Mouse (Mus musculus) intestine, embryonic 16.5 days (tissue): ENCODE measurements at regions not wholly inside any gene's neighbourhood (a gene's known extent, or its start where the extent isn't known, plus 50 kb on each side); places are given as distances from the start of the nearest gene placed in this dataset.

Experiments used
- ATAC-seq: fragments of 200-750 bp; cut with Nextera tagmentation; 2 replicates; pipeline ENCODE4 v1.8.0; 2017; ENCODE audit warnings: moderate TSS enrichment, moderate library complexity
- H3K27ac ChIP-seq: fragments of 300-500 bp; sonication (generic); 2 replicates; pipeline ENCODE4 v1.5.1; 2014; ENCODE audit warnings: mild to moderate bottlenecking, low read length
- H3K27me3 ChIP-seq: fragments of 300-500 bp; sonication (generic); replicated peaks from 2 replicates; pipeline ENCODE4 v1.6.1; 2014; ENCODE audit warnings: low read length, control low read depth, mixed read lengths; ENCODE audit not compliant: control insufficient read depth, insufficient read depth
- H3K36me3 ChIP-seq: fragments of 300-500 bp; sonication (generic); 2 replicates; pipeline ENCODE4 v1.6.1; 2014; ENCODE audit warnings: low read length, control low read depth; ENCODE audit not compliant: control insufficient read depth, insufficient read depth
- H3K4me1 ChIP-seq: fragments of 300-500 bp; sonication (generic); 2 replicates; pipeline ENCODE4 v1.6.1; 2014; ENCODE audit warnings: low read length, control low read depth, mixed read lengths; ENCODE audit not compliant: control insufficient read depth, insufficient read depth
- H3K4me2 ChIP-seq: fragments of 300-500 bp; sonication (generic); 2 replicates; pipeline ENCODE4 v1.6.1; 2014; ENCODE audit warnings: low read depth, low read length, control low read depth
- H3K4me3 ChIP-seq: fragments of 300-500 bp; sonication (generic); 2 replicates; pipeline ENCODE4 v1.5.1; 2014; ENCODE audit warnings: mild to moderate bottlenecking, low read length
- H3K9ac ChIP-seq: fragments of 300-500 bp; sonication (generic); 2 replicates; pipeline ENCODE4 v1.6.1; 2014; ENCODE audit warnings: low read depth, low read length
- H3K9me3 ChIP-seq: fragments of 300-500 bp; sonication (generic); 2 replicates; pipeline ENCODE4 v1.6.1; 2016; ENCODE audit warnings: low read length, control low read depth; ENCODE audit not compliant: control insufficient read depth
- WGBS: fragments of 180-500 bp; shearing (Covaris S2); extraction: QIAGEN DNeasy Blood & Tissue Kit; methylation state at CpG from one replicate; pipeline ENCODE4 v1.1.7; 2014; 5-methylcytosine and 5-hydroxymethylcytosine counted together

- Histone ChIP-seq H3K36me3 (no peaks in the 10 kb centered on the region), H3K4me3 (no peak overlapping the region), H3K27me3 (no peaks in the 10 kb centered on the region), H3K4me1 (no peaks in the 10 kb centered on the region), H3K4me2 (no peak overlapping the region), H3K9ac (no peak overlapping the region), H3K9me3 (0 out of 2 replicates have a peak, but pooled peaks cover 2% of the 10 kb centered on the region), H3K27ac (no peak overlapping the region)
- 46% methylated on average over 3 of the region's 3 CpGs for WGBS
- ATAC-seq = no peak
These were observed 58.7 kb upstream of the Adpgk start for GRCm38 (mm10) chr9:59232682-59233081.

GRCm38 (mm10) chr9:59231947-59232346 lies 59.4 kb upstream of the Adpgk start:
- no peak for ATAC-seq
- H3K9me3 ChIP-seq = 0 out of 2 replicates have a peak, but pooled peaks cover 5% of the 10 kb centered on the region
- H3K4me2 ChIP-seq = no peak overlapping the region
- 49% methylated on average over 7 of the region's 7 CpGs for WGBS
- no peak overlapping the region for H3K27ac ChIP-seq
- H3K4me1 ChIP-seq = no peaks in the 10 kb centered on the region
- H3K27me3 ChIP-seq = no peaks in the 10 kb centered on the region
- no peak overlapping the region for H3K4me3 ChIP-seq
- H3K9ac ChIP-seq = no peak overlapping the region
- H3K36me3 ChIP-seq = no peaks in the 10 kb centered on the region

GRCm38 (mm10) chr9:59231186-59231585 lies 60.2 kb upstream of the Adpgk start:
- H3K4me1 ChIP-seq = no peaks in the 10 kb centered on the region
- H3K9me3 ChIP-seq = 0 out of 2 replicates have a peak, but pooled peaks cover 5% of the 10 kb centered on the region
- ATAC-seq = no peak
- H3K27me3 ChIP-seq = no peaks in the 10 kb centered on the region
- no peak overlapping the region for H3K4me2 ChIP-seq
- H3K36me3 ChIP-seq = no peaks in the 10 kb centered on the region
- no peak overlapping the region for H3K9ac ChIP-seq
- no peak overlapping the region for H3K27ac ChIP-seq
- H3K4me3 ChIP-seq = no peak overlapping the region
- WGBS = 69% methylated on average over 5 of the region's 5 CpGs

- Histone ChIP-seq H3K27ac (no peak overlapping the region), H3K27me3 (no peaks in the 10 kb centered on the region), H3K9me3 (0 out of 2 replicates have a peak, but pooled peaks cover 5% of the 10 kb centered on the region), H3K36me3 (no peaks in the 10 kb centered on the region), H3K4me1 (no peaks in the 10 kb centered on the region), H3K4me3 (no peak overlapping the region), H3K4me2 (no peak overlapping the region), H3K9ac (no peak overlapping the region)
- ATAC-seq = no peak
- 75% methylated on average over 5 of the region's 5 CpGs for WGBS
These were observed 61.2 kb upstream of the Adpgk start for GRCm38 (mm10) chr9:59230161-59230560.

GRCm38 (mm10) chr9:59227948-59228347 lies 63.4 kb upstream of the Adpgk start:
- Histone ChIP-seq H3K9ac (no peak overlapping the region), H3K27ac (no peak overlapping the region), H3K4me2 (no peak overlapping the region), H3K4me1 (no peaks in the 10 kb centered on the region), H3K27me3 (no peaks in the 10 kb centered on the region), H3K36me3 (no peaks in the 10 kb centered on the region), H3K4me3 (no peak overlapping the region), H3K9me3 (0 out of 2 replicates have a peak, but pooled peaks cover 5% of the 10 kb centered on the region)
- WGBS = 83% methylated on average over 4 of the region's 4 CpGs
- no peak for ATAC-seq

GRCm38 (mm10) chr9:59226361-59226760 lies 65.0 kb upstream of the Adpgk start:
- no peak for ATAC-seq
- 83% methylated on average over 4 of the region's 4 CpGs for WGBS

GRCm38 (mm10) chr9:59219277-59219676 lies 72.1 kb upstream of the Adpgk start:
- H3K27me3 ChIP-seq = no peaks in the 10 kb centered on the region
- no peak overlapping the region for H3K4me2 ChIP-seq
- no peaks in the 10 kb centered on the region for H3K9me3 ChIP-seq
- H3K4me1 ChIP-seq = no peaks in the 10 kb centered on the region
- 71% methylated on average over 4 of the region's 4 CpGs for WGBS
- H3K27ac ChIP-seq = no peak overlapping the region
- ATAC-seq = no peak
- H3K4me3 ChIP-seq = no peak overlapping the region
- H3K9ac ChIP-seq = no peak overlapping the region
- H3K36me3 ChIP-seq = no peaks in the 10 kb centered on the region

More at GRCm38 (mm10) chr9:59226361-59226760, 65.0 kb upstream of the Adpgk start:
- H3K27ac ChIP-seq = no peak overlapping the region
- no peaks in the 10 kb centered on the region for H3K27me3 ChIP-seq
- no peak overlapping the region for H3K9ac ChIP-seq
- H3K36me3 ChIP-seq = no peaks in the 10 kb centered on the region
- H3K4me2 ChIP-seq = no peak overlapping the region
- H3K4me3 ChIP-seq = no peak overlapping the region
- H3K4me1 ChIP-seq = no peaks in the 10 kb centered on the region
- H3K9me3 ChIP-seq = 0 out of 2 replicates have a peak, but pooled peaks cover 5% of the 10 kb centered on the region

- Histone ChIP-seq H3K9ac (no peak overlapping the region), H3K36me3 (no peaks in the 10 kb centered on the region), H3K4me1 (no peaks in the 10 kb centered on the region; the same call in 1 of the 2 replicates), H3K4me3 (no peak overlapping the region), H3K27me3 (no peaks in the 10 kb centered on the region), H3K27ac (no peak overlapping the region), H3K4me2 (no peak overlapping the region), H3K9me3 (0 out of 2 replicates have a peak, but pooled peaks cover 3% of the 10 kb centered on the region)
- no peak for ATAC-seq
- 83% methylated on average over 15 of the region's 15 CpGs for WGBS
These were observed 88.5 kb upstream of the Adpgk start for GRCm38 (mm10) chr9:59202654-59203514.

GRCm38 (mm10) chr9:59199495-59200196 lies 91.7 kb upstream of the Adpgk start:
- H3K9me3 ChIP-seq = no peaks in the 10 kb centered on the region; the same call in 1 of the 2 replicates
- no peak overlapping the region for H3K4me2 ChIP-seq
- no peak for ATAC-seq
- H3K4me1 ChIP-seq = no peaks in the 10 kb centered on the region; the same call in 1 of the 2 replicates
- H3K27ac ChIP-seq = no peak overlapping the region
- no peak overlapping the region for H3K4me3 ChIP-seq
- WGBS = 55% methylated on average over 19 of the region's 19 CpGs
- no peak overlapping the region for H3K9ac ChIP-seq
- no peaks in the 10 kb centered on the region for H3K27me3 ChIP-seq
- H3K36me3 ChIP-seq = no peaks in the 10 kb centered on the region
